Mouse (Mus musculus) lung, postnatal 0 days (tissue): ENCODE measurements around the gene Adad1.

Experiments
- CTCF ChIP-seq: IDR thresholded peaks from 2 replicates; pipeline ENCODE4 v1.5.1; 2016; ENCODE audit warnings: antibody characterized with exemption, mild to moderate bottlenecking
- EP300 ChIP-seq: IDR thresholded peaks from 2 replicates; pipeline ENCODE4 v1.6.1; 2016; ENCODE audit warnings: antibody characterized with exemption, mild to moderate bottlenecking, control low read depth

- TF ChIP-seq CTCF (no peak), EP300 (0 out of 2 replicates have a peak, but pooled peaks have one; percentile 14)
Measured at GRCm38 (mm10) chr3:37128269-37128668, 64.9 kb downstream of the Adad1 start.
